Mouse (Mus musculus) right cerebral cortex, adult 18-20 months (tissue): ENCODE data around the gene Mfn2.
A peak's percentile ranks its signal among the peaks of the same experiment; 100 is the strongest.
"Not testable (repeated sequence)": the region's sequence is repeated elsewhere in the genome, so short reads cannot be mapped to it uniquely, and the experiment has no call there.

Experiments
- DNase-seq: peaks from one replicate; pipeline ENCODE4 v3.0.0; 2022; ENCODE audit warnings: mixed read lengths

Mfn2 gene

DNA sequence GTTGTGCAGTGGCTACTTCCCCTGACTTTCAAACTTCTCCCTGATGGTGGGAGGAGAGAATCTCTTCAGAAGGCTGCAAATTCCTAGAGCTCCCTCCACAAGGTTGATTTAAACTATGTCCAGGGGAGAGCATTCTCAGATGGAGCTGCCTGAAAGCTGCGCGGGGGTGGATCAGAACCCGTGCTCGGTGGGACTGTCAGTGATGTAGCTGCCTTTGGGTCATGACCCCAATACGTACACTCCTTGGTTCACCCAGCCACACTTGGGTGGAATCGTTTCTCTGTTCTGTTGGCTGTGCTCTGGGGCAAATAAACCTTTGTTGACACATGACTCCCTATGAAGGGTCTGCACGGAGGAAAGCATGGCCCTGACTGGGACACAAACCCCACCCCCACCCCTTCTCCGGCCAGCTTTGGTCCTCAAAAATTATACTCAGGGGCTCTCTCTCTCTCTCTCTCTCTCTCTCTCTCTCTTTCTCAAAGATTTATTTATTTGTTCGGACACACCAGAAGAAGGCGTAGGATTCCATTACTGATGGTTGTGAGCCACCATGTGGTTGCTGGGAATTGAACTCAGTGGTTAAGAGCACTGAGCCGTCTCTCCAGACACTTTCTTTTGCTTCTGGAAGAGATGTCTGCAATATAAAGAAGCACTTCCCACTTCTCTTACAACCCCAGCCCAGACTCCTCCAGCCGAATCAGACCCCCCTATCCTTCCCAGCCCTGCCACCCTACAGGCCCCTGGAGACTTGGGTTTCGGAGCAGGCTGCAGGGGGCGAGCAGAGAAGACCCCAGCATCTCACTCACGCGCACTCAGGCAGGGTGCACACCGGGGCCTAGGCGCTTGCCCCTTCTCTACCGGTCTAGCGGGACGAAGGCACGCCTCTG lies 36.7 kb downstream of the Mfn2 start:
- peak; percentile 20 for DNase-seq

DNA sequence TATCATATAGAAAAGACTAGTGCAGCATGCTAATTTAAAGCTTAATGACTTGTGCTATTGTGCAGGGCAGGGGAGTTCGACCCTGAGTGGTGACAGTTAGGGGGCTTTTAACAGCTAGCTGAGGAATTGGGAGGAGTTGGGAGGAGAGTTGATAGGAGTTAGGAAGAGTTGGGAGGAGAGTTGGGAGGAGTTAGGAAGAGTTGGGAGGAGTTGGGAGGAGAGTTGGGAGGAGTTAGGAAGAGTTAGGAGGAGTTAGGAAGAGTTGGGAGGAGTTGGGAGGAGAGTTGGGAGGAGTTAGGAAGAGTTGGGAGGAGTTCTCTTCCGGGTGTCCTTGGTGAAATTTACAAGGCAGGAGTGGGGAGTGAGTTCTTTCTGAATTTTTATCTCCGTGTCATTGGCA lies 37.7 kb downstream of the Mfn2 start:
- not testable (repeated sequence) for DNase-seq

DNA sequence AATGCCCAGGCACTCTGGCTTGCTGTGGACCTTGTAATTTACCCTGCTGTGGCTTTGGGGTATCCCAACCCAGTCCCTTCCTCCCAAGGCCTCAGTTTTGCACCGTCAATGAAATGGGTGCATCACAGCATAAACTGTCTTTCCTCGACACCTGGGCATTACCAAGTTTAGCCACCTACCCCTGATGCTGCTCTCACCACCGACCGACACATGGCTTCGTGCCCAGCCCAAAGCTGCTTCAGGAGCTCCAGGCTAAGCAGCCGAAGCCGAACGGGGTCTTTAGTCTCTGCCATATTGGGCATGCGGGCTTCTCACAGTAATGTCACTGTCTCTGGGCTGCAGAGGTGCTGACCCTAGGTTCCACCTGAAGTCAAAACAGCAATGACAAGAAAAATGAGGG lies 38.4 kb downstream of the Mfn2 start:
- DNase-seq, result no peak

DNA sequence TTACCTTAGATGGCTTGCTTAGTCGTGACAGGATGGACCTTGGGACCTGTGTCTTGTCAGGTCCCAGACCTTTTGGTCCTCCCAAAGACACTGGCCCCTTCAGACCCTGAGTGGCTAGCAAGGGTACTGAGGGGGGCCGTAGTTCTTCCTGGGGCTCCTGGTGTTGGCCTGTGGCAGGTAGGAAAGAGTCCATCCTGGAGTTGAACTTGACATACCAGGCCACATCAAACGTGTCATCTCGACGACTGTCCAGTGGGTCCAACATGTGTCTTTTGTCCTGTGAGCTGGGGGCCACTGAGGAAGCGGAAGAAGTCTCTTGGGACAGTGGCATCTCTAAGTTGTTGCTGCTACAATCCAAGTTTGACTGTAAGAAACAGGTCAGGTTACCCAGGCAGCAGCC lies 38.9 kb downstream of the Mfn2 start:
- no peak for DNase-seq

DNA sequence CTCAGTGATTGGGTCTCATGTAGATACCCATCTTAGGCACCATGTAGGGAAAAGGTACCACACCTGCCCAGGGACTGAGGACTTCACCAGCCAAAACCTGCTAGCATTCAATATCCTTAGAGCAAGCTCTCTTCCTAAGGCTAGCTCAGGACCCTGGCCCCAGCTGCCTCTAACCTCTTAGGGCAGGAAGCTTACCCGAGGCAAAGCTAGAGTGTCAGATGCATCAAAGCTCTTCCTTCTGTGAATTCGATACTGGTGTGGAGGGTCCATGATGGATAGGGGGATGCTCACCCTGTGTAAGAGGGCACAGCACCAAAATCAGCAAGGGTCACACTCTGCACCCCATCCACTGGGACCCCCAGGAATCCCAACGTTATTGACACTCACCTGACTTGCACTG lies 42.5 kb downstream of the Mfn2 start:
- DNase-seq, result no peak

DNA sequence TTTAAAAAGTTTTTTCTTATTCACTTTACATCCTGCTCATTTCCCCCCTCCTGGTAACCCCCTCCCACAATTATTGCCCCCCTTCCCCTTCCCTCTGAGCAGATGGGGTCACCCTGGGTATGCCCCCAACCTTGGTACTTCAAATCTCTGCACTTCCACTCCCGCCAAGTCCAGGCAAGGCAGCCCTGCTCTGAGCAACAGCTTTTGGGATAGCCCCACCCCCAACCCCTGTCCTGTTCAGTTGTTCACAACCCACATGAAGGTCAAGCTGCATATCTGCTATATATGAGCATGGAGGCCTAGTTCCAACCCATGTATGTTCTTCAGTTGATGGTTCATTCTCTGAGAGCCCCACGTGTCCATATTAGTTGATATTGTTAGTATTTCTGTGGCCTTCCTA lies 53.7 kb downstream of the Mfn2 start:
- no peak for DNase-seq

DNA sequence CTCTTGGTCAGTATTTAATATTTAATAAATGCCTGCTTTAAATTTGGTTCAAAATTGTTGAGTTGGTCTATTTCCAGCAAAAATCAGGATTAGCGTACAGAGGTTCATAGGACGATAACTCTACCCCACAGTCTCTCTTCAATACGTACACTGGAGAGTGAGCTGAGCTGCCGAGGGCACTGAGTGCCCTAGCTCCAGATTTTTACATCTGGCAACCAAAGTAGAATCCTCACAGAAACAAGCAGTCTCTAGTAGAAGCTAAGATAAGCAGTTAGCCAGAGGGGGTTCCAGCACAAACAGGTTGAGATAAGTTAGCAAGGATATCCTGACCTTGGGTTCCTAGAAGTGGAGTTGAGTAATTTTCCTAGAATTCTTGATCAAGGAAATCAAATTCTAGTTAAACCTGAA lies 55.9 kb downstream of the Mfn2 start:
- DNase-seq, result no peak

DNA sequence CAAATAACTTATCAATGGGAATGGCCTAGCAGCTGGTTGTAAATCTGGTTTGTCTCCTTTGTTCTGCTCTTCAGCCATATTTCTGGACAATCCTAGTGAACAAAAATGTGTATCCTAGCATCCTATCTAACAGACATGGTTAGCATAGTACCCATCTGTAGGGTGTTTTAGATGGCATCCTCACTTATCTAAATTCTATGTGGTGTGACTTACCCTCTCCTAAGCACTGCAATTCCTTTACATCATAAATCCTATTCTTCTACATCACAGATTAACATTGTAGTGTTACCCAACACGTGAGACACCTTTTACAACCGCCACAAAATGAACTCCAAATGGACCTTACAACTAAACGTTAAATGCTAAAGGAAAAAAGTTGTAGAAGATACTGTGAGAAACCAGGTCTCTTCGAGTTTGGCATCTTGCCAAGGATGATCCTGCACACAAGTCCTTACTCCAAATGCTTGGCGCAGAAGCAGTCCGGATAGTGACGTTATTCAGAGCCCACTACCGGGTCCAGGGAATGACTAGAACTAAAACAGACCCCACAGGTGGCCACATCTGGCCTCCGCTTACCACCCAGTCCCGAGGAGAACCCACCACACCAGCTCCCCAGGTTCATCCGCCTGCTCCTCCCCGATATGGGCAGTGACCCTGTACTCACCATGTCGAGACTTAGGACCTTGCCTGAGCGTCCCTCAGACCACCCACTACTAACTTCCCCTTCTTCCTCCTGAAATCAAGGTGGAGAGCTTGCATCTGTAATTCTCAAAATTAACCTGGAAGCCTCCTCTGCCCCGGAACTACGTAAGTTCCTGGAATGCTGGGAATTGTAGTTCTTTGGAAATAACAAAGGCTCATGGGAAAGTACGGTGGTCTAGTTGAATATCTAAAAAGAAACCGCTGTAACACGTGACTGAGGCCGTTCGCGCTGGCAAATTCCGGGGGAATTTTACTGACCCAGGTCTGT lies 56.6 kb downstream of the Mfn2 start, which contains the start of gene Zfp933:
Gene Zfp933, minus strand, starts transcription at position 753 of the 970 bp plus-strand sequence.
- DNase-seq, result peak; percentile 85

DNA sequence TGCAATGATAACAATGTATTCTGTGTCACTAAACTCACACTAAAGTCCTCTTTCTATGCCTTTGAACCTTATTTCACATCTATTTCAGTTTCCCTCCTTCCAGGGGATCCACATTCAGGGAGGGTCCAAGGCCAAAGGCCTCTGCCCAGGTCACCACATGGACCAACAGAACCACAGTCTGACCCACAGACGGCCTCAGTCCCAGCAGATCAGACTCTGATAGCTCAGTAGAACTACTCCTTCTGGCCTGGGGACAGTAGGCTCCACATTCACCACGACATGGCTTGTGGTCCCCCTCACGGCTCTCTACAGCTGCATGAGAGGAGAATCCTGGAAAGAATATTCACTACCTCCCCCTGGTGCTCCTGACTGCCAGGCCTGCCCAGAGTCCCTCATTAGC lies 61.6 kb downstream of the Mfn2 start:
- DNase-seq, result no peak

DNA sequence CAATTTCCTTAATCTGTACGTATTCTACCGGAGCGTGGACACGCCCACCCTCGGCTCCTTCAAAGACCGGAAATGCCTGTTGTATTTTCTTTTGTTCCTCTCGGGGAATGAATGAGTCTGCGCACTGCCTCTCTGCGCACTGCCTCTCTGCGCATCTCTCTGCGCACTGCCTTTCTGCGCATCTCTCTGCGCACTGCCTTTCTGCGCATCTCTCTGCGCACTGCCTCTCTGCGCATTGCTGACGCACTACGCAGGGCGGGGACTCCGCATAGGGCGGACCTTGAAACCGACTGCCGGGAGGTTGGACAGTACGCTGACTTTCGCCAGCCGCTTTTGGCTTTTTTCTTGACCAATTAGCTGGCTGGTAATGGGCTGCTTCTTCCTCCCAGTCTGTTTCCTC lies 65.2 kb downstream of the Mfn2 start:
- peak; percentile 37 for DNase-seq

DNA sequence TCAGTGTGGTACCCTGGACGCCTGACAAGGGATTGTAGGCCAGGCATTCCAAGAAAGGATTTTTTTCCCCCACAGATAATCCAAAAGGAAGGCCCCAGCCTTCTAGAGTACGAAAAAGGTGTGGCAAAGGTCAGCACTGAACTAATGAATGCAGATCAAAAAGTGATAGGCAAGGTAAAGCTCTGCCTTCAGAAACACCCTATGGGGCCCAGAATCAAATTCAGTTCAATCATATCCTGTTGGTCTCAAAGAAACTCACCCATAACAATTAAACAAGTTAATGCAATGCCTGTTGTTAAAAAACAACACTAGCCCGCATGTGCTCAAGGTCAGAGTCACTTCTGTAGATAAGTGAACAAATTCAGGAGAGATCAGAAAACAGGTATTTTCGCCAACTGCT lies 80.1 kb downstream of the Mfn2 start:
- no peak for DNase-seq
